Mouse (Mus musculus) limb, embryonic 11.5 days (tissue): ENCODE results near the gene Sypl2. TPM values are rescaled to one million over a fixed set of nuclear protein-coding genes. Genes with fewer than 3 reads are reported as not detected.

ENCODE experiments used
- polyA plus RNA-seq: library from polyadenylated mRNA; unstranded; fragments of >200 nt; fragmentation: Nextera tagmentation; extraction: Ambion mirVana; gene quantifications from 2 replicates; pipeline ENCODE4 v1.2.1, GENCODE M21; 2014

Gene Sypl2
- polyA plus RNA-seq, 1 experiment from 2014 or later, result 0.51 TPM

Other genes starting within 250 kb of the Sypl2 start
- gene Gstm2, start 240.2 kb downstream of the Sypl2 start, polyA plus RNA-seq, result 30.1 and 32.1 TPM in 2 replicates
- 32.8 and 33.9 TPM in 2 replicates for gene Gstm1, start 208.7 kb downstream of the Sypl2 start, polyA plus RNA-seq
- gene Gstm4, start 181.8 kb downstream of the Sypl2 start, polyA plus RNA-seq, result 13.2 and 15.1 TPM in 2 replicates
- gene Ampd2, start 140.0 kb downstream of the Sypl2 start, polyA plus RNA-seq, result 37.0 and 38.0 TPM in 2 replicates
- 1.6 and 1.8 TPM in 2 replicates for gene Gnat2, start 133.9 kb downstream of the Sypl2 start, polyA plus RNA-seq
- gene Gnai3, start 80.5 kb downstream of the Sypl2 start, polyA plus RNA-seq, result 192 and 198 TPM in 2 replicates
- gene Gpr61, start 71.8 kb downstream of the Sypl2 start, polyA plus RNA-seq, result 0.11 and 0.29 TPM in 2 replicates
- gene Amigo1, start 40.3 kb downstream of the Sypl2 start, polyA plus RNA-seq, result 2.2 and 2.7 TPM in 2 replicates
- 0.98 and 1.1 TPM in 2 replicates for gene Cyb561d1, start 25.4 kb downstream of the Sypl2 start, polyA plus RNA-seq
- 21.1 and 25.6 TPM in 2 replicates for gene Atxn7l2, start 15.7 kb downstream of the Sypl2 start, polyA plus RNA-seq
- 348 and 359 TPM in 2 replicates for gene Psma5, start 30.3 kb upstream of the Sypl2 start, polyA plus RNA-seq
- gene Sort1, start 57.4 kb upstream of the Sypl2 start, polyA plus RNA-seq, result 14.1 TPM in 2 replicates
- gene Mybphl, start 138.3 kb upstream of the Sypl2 start, polyA plus RNA-seq, result not detected in 2 replicates
- 79.5 TPM in 2 replicates for gene Psrc1, start 157.2 kb upstream of the Sypl2 start, polyA plus RNA-seq
- gene Celsr2, start 188.9 kb upstream of the Sypl2 start, polyA plus RNA-seq, result 3.2 and 4.9 TPM in 2 replicates
- 128 and 130 TPM in 2 replicates for gene Sars, start 218.6 kb upstream of the Sypl2 start, polyA plus RNA-seq